Comparison of ENCODE assay signal across 12 mouse cellular contexts in the genomic region with DNA sequence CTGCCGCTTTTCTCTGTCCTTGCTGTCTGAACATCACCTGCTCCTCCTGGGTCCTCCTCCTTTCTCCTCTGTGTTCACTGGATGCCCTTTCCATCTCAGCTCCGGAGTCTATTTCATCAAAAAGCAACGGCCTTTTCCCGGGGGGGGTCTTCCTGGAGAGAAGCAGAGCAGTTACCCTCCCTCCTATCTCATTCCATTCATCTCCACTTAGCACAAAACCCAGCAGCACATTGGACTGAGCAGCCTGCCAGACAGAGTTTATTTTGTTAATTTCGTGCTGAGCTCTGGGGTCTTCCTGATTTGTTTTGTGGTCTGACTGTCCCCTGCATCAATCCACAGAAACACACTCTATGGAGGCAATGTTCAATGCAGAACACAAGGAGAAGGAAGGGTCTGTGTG.
A peak's percentile ranks its signal among the peaks of the same experiment; 100 is the strongest.
DNase-seq lines count a peak whose midpoint lies in the region; ATAC-seq and TF ChIP-seq lines count a peak whose summit lies in the region.
"Had no signal": no experiment of that assay in that cellular context is flagged by ENCODE, and none has a peak within 500 bp of the region (broad histone marks: within the 10 kb centered on the region; RNA-seq: fewer than 3 reads in every experiment).

No protein-coding gene starts in this region.

- peak; percentile 2 for DNase-seq in gastrocnemius, postnatal 25 days
- DNase-seq in gastrocnemius, adult 2 months = no peak
- no peak for DNase-seq in lung, postnatal 14 days
- no peak for DNase-seq in stomach, postnatal 0 days (ENCODE audit: low spot score)
- DNase-seq in left cerebral cortex, postnatal 10 days (ENCODE audit: extremely low spot score in 1 of 2, low spot score in 2 of 2) = no peak
- DNase-seq in kidney, adult 11 months = no peak
- DNase-seq: adrenal gland, postnatal 10 days had no signal

- intact Hi-C loops in gastrocnemius, adult 2 months (cut with DNase I) = no loop called here
- intact Hi-C loops in left cerebral cortex, postnatal 10 days (cut with DNase I) = no loop called here

- H3K4me3 ChIP-seq in gastrocnemius, adult 2 months = no peak overlapping the region
- no peak overlapping the region for H3K4me3 ChIP-seq in lung, embryonic 15.5 days
- H3K4me3 ChIP-seq in intestine, embryonic 15.5 days (replicated peaks) = no peak overlapping the region
- H3K4me3 ChIP-seq in stomach, postnatal 0 days (ENCODE audit: low read depth, low read length) = no peak overlapping the region
- H3K4me3 ChIP-seq: neural tube, embryonic 12.5 days had no signal

- peaks cover 85% of the 10 kb centered on the region for H3K4me1 ChIP-seq in lung, embryonic 15.5 days
- peaks cover 59% of the 10 kb centered on the region for H3K4me1 ChIP-seq in intestine, embryonic 15.5 days (replicated peaks)
- H3K4me1 ChIP-seq in stomach, postnatal 0 days (replicated peaks; ENCODE audit: control insufficient read depth, insufficient read depth) = peaks cover 11% of the 10 kb centered on the region

- no peaks in the 10 kb centered on the region for H3K36me3 ChIP-seq in lung, embryonic 15.5 days
- H3K36me3 ChIP-seq in intestine, embryonic 15.5 days = no peaks in the 10 kb centered on the region
- H3K36me3 ChIP-seq in stomach, postnatal 0 days (ENCODE audit: control insufficient read depth, insufficient read depth, low read length) = no peaks in the 10 kb centered on the region
- H3K36me3 ChIP-seq: neural tube, embryonic 12.5 days had no signal

- ATAC-seq in lung, embryonic 15.5 days (ENCODE audit: borderline replicate concordance, extremely low read depth, low FRiP score, low TSS enrichment) = no peak
- no peak for ATAC-seq in intestine, embryonic 15.5 days
- ATAC-seq in stomach, postnatal 0 days (ENCODE audit: low FRiP score, low TSS enrichment) = no peak
- ATAC-seq: hindbrain, postnatal 0 days had no signal

- H3K4me2 ChIP-seq in lung, embryonic 15.5 days = no peak overlapping the region
- 0 out of 2 replicates have a peak overlapping the region, but pooled peaks have one; percentile 4 for H3K4me2 ChIP-seq in intestine, embryonic 15.5 days (replicated peaks)
- H3K4me2 ChIP-seq in stomach, postnatal 0 days (replicated peaks; ENCODE audit: low read depth) = no peak overlapping the region
- H3K4me2 ChIP-seq: neural tube, embryonic 12.5 days had no signal

- H3K27ac ChIP-seq in gastrocnemius, adult 2 months = no peak overlapping the region
- H3K27ac ChIP-seq in lung, embryonic 15.5 days = peak overlapping the region; percentile 92
- H3K27ac ChIP-seq in intestine, embryonic 15.5 days = peak overlapping the region; percentile 59
- H3K27ac ChIP-seq in stomach, postnatal 0 days (replicated peaks) = peak overlapping the region; percentile 69
- H3K27ac ChIP-seq: hindbrain, postnatal 0 days; liver, embryonic 14.5 days; neural tube, embryonic 12.5 days had no signal

- TF ChIP-seq CTCF in gastrocnemius, adult 2 months (IDR thresholded peaks at IDR 0.05) = no peak
- no peak for TF ChIP-seq CTCF in stomach, postnatal 0 days (IDR thresholded peaks at IDR 0.05; ENCODE audit: low read depth)

- TF ChIP-seq EP300 in stomach, postnatal 0 days (optimal IDR thresholded peaks at IDR 0.05) = no peak

- peaks cover 30% of the 10 kb centered on the region for H3K27me3 ChIP-seq in lung, embryonic 15.5 days
- H3K27me3 ChIP-seq in intestine, embryonic 15.5 days (replicated peaks) = peaks cover 2% of the 10 kb centered on the region
- no peaks in the 10 kb centered on the region for H3K27me3 ChIP-seq in stomach, postnatal 0 days (ENCODE audit: control insufficient read depth, insufficient read depth, low read length)

- no peak overlapping the region for H3K9ac ChIP-seq in lung, embryonic 15.5 days
- no peak overlapping the region for H3K9ac ChIP-seq in intestine, embryonic 15.5 days
- H3K9ac ChIP-seq in stomach, postnatal 0 days (ENCODE audit: low read length) = no peak overlapping the region
- H3K9ac ChIP-seq: liver, embryonic 14.5 days; neural tube, embryonic 12.5 days had no signal

- 46% methylated on average over 5 of the region's 5 CpGs for WGBS in lung, embryonic 15.5 days
- WGBS in intestine, embryonic 15.5 days = 34% methylated on average over 5 of the region's 5 CpGs
- 62% methylated on average over 5 of the region's 5 CpGs for WGBS in stomach, postnatal 0 days

- H3K9me3 ChIP-seq in lung, embryonic 15.5 days = no peaks in the 10 kb centered on the region
- H3K9me3 ChIP-seq in intestine, embryonic 15.5 days = no peaks in the 10 kb centered on the region
- H3K9me3 ChIP-seq in stomach, postnatal 0 days (ENCODE audit: control insufficient read depth, low read length) = no peaks in the 10 kb centered on the region
- H3K9me3 ChIP-seq: neural tube, embryonic 12.5 days had no signal
